Mouse (Mus musculus): ENCODE data around the gene Supt5. TPM values are rescaled to one million over a fixed set of nuclear protein-coding genes. Genes with fewer than 3 reads are reported as not detected.
A peak's percentile ranks its signal among the peaks of the same experiment; 100 is the strongest.
"Not testable (repeated sequence)": the region's sequence is repeated elsewhere in the genome, so short reads cannot be mapped to it uniquely, and the experiment has no call there.

Supt5 gene
- 73.6 and 93.3 TPM in 2 replicates for polyA plus RNA-seq (2012; ENCODE audit: insufficient read depth, low replicate concordance)

DNA sequence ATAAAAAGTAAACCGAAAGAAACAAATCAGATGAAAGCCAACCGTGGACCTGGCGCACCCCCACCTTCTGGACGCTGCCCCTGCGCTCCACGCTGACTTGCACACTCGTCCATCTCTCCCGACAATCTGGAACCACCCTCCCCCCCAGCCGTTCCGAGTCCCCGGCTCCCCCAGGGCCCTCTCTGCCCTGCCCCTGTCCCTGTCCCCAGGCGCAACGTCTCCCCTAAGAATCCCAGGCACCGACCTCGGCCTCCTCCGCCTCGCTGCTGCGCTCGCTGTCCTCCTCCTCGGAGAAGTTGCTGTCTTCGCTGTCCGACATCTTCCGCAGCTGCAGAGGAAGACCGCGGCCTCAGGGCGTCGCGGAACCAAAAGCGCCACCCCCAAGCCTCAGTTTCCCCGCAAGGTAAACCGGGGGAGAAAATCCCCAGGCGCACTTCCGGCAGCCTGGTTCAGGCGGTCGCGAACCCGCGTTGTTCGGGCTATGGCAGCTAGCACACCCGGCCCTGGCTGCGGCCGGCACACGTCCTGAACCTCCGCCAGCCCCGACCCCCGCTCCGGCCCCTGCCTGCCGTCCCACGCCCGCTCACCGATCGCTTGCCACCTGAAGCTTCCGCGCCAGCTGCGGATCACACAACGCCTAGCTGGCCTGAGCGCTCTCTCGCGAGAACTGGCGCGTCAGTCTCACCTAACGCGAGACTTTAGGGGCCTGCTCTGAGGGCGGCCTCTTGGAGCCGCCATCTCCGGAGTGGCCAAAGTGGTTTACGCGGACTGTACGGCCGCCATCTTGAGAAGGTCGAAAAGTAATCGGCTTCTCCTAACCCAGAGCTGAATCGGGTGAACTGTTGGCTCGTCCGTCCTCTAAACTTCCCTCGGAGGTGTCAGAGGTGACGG lies at the start of gene Supt5:
Gene Supt5 (minus strand): TSS at position 639 of the 891 bp plus-strand sequence.
- Histone ChIP-seq H3K27me3 (replicated peaks) (no peaks in the 10 kb centered on the region), H3K4me3 (replicated peaks) (peak within 1 kb of the TSS; percentile 99), H3K36me3 (replicated peaks; ENCODE audit: low read length) (peaks cover 25% of the 10 kb centered on the region), H3K4me1 (peaks cover 70% of the 10 kb centered on the region), H3K9me3 (no peaks in the 10 kb centered on the region)
- TF ChIP-seq GATA1 (IDR thresholded peaks at IDR 0.05; ENCODE audit: borderline replicate concordance, low read length) (no peak), FLI1 (IDR thresholded peaks at IDR 0.05; ENCODE audit: low read length) (no peak)

GRCm38 (mm10) chr7:28387384-28387783 lies 48.8 kb upstream of the Supt5 start:
- H3K27me3 ChIP-seq (replicated peaks); H3K4me3 ChIP-seq (replicated peaks); H3K9me3 ChIP-seq: not testable (repeated sequence)
- peaks cover 76% of the 10 kb centered on the region for H3K4me1 ChIP-seq
- H3K36me3 ChIP-seq (replicated peaks; ENCODE audit: low read length) = peaks cover 57% of the 10 kb centered on the region

DNA sequence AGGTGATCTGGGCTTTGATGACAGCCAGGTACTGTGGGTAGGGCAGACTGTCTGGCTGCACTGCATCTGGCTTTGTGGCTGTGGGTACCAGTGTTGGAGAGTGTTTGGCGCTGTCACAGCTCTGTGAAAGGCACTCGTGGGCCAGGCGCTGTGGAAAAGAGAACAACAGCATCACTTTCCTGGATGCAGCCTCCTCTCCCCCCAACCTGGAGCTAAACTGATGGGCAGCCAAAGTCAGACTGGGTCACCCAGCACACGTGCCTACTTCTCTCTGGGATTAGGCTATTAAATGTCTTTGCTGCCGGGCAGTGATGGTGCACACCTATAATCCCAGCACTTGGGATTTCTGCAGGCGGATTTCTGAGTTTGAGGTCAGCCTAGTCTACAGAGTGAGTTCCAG lies 48.3 kb upstream of the Supt5 start:
- Histone ChIP-seq H3K36me3 (replicated peaks; ENCODE audit: low read length) (peaks cover 57% of the 10 kb centered on the region), H3K4me1 (peaks cover 76% of the 10 kb centered on the region)
- not testable (repeated sequence) for H3K9me3 ChIP-seq; H3K27me3 ChIP-seq (replicated peaks); H3K4me3 ChIP-seq (replicated peaks)

- H3K4me1 ChIP-seq = peaks cover 76% of the 10 kb centered on the region
- no peak for TF ChIP-seq FLI1 (IDR thresholded peaks at IDR 0.05; ENCODE audit: low read length)
- no peak for TF ChIP-seq GATA1 (IDR thresholded peaks at IDR 0.05; ENCODE audit: borderline replicate concordance, low read length)
- peak overlapping the region; percentile 62 for H3K4me3 ChIP-seq (replicated peaks)
- no peaks in the 10 kb centered on the region for H3K9me3 ChIP-seq
- peaks cover 57% of the 10 kb centered on the region for H3K36me3 ChIP-seq (replicated peaks; ENCODE audit: low read length)
- H3K27me3 ChIP-seq (replicated peaks) = no peaks in the 10 kb centered on the region
Observed at GRCm38 (mm10) chr7:28386462-28386861, 47.9 kb upstream of the Supt5 start.

DNA sequence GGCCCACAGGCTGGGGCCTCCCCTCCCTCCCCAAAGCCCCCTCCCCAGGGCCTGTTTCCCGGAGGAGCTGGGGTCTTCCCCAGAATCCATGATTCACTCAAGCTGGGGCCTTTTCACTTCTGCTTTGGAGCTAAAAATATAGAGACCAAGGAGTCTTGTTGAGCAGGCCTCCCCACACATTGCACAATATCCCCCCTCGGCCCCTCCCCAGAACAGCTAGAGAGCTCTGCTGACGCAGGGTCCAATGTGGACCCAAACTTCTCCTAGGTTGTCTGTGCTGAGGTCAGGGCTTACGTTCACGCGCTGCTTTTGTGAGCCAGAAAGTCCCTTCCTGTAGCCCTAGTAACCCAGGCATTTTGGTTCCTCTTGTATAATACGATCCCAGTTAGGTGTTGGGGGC lies 47.5 kb upstream of the Supt5 start:
- no peak for TF ChIP-seq FLI1 (IDR thresholded peaks at IDR 0.05; ENCODE audit: low read length)
- TF ChIP-seq GATA1 (IDR thresholded peaks at IDR 0.05; ENCODE audit: borderline replicate concordance, low read length) = no peak
- H3K27me3 ChIP-seq (replicated peaks) = no peaks in the 10 kb centered on the region
- peak overlapping the region; percentile 62 for H3K4me3 ChIP-seq (replicated peaks)
- no peaks in the 10 kb centered on the region for H3K9me3 ChIP-seq
- H3K36me3 ChIP-seq (replicated peaks; ENCODE audit: low read length) = peaks cover 56% of the 10 kb centered on the region
- peaks cover 74% of the 10 kb centered on the region for H3K4me1 ChIP-seq

GRCm38 (mm10) chr7:28385196-28385595 lies 46.6 kb upstream of the Supt5 start:
- H3K9me3 ChIP-seq = no peaks in the 10 kb centered on the region
- no peak for TF ChIP-seq GATA1 (IDR thresholded peaks at IDR 0.05; ENCODE audit: borderline replicate concordance, low read length)
- no peaks in the 10 kb centered on the region for H3K27me3 ChIP-seq (replicated peaks)
- peaks cover 48% of the 10 kb centered on the region for H3K36me3 ChIP-seq (replicated peaks; ENCODE audit: low read length)
- no peak overlapping the region for H3K4me3 ChIP-seq (replicated peaks)
- peaks cover 73% of the 10 kb centered on the region for H3K4me1 ChIP-seq

GRCm38 (mm10) chr7:28384162-28384561 lies 45.6 kb upstream of the Supt5 start:
- peak overlapping the region; percentile 93 for H3K4me3 ChIP-seq (replicated peaks)
- no peaks in the 10 kb centered on the region for H3K9me3 ChIP-seq
- H3K27me3 ChIP-seq (replicated peaks) = no peaks in the 10 kb centered on the region
- peaks cover 39% of the 10 kb centered on the region for H3K36me3 ChIP-seq (replicated peaks; ENCODE audit: low read length)
- TF ChIP-seq FLI1 (IDR thresholded peaks at IDR 0.05; ENCODE audit: low read length) (no peak), GATA1 (IDR thresholded peaks at IDR 0.05; ENCODE audit: borderline replicate concordance, low read length) (no peak)
- H3K4me1 ChIP-seq = peaks cover 81% of the 10 kb centered on the region

DNA sequence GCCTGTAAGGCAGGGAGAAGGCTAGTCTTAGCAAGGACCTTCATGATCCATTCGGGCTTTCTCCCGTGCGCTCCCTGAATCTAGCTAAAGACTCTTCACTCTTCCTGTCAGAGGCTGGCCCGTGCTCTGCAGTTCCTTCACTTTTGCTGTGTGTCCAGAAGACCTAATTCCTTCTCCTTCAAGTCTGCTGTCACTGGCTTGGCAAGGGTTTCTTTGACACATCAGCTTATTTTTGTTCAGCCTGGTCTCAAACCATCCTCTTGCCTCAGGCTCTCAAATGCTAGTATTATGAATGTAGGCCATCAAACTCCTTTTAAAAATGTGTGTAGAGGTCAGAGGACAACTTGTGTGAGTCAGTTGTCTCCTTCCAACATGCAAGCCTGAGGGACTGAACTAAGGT lies 45.1 kb upstream of the Supt5 start:
- Histone ChIP-seq H3K36me3 (replicated peaks; ENCODE audit: low read length) (peaks cover 36% of the 10 kb centered on the region), H3K4me3 (replicated peaks) (peak overlapping the region; percentile 93), H3K4me1 (peaks cover 81% of the 10 kb centered on the region), H3K27me3 (replicated peaks) (no peaks in the 10 kb centered on the region), H3K9me3 (no peaks in the 10 kb centered on the region)
- TF ChIP-seq GATA1 (IDR thresholded peaks at IDR 0.05; ENCODE audit: borderline replicate concordance, low read length) (no peak), FLI1 (IDR thresholded peaks at IDR 0.05; ENCODE audit: low read length) (no peak)

DNA sequence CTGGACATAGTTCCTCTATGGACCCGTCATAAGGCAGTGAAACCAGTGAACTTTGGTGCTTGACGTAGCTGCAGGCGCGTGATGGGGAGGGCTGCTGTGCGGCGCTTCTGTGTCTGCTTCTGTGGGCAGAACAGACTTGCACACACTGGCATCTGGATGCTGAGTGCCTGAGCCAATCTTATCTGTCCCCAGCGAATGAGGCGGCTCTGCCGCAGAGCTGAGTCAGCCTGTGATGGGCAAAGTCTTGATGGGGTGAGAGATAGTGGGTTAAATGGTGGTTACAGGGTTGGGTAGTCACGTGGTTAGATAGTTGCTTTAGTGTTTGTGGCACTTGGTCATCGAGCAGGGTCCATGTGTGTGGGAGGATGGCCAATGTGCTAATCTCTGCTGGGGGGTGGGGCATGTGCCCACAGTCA lies 44.4 kb upstream of the Supt5 start:
- no peak for TF ChIP-seq FLI1 (IDR thresholded peaks at IDR 0.05; ENCODE audit: low read length)
- peak; percentile 89; the same call in 2 of the 3 replicates for TF ChIP-seq GATA1 (IDR thresholded peaks at IDR 0.05; ENCODE audit: borderline replicate concordance, low read length)
- peak overlapping the region; percentile 93 for H3K4me3 ChIP-seq (replicated peaks)
- peaks cover 77% of the 10 kb centered on the region for H3K4me1 ChIP-seq
- H3K27me3 ChIP-seq (replicated peaks) = no peaks in the 10 kb centered on the region
- no peaks in the 10 kb centered on the region for H3K9me3 ChIP-seq
- peaks cover 36% of the 10 kb centered on the region for H3K36me3 ChIP-seq (replicated peaks; ENCODE audit: low read length)

- Histone ChIP-seq H3K4me1 (peaks cover 80% of the 10 kb centered on the region), H3K27me3 (replicated peaks) (no peaks in the 10 kb centered on the region), H3K4me3 (replicated peaks) (peak overlapping the region; percentile 93), H3K36me3 (replicated peaks; ENCODE audit: low read length) (peaks cover 37% of the 10 kb centered on the region), H3K9me3 (no peaks in the 10 kb centered on the region)
- TF ChIP-seq FLI1 (IDR thresholded peaks at IDR 0.05; ENCODE audit: low read length) (no peak), GATA1 (IDR thresholded peaks at IDR 0.05; ENCODE audit: borderline replicate concordance, low read length) (no peak)
Observed at GRCm38 (mm10) chr7:28382347-28382951, 43.9 kb upstream of the Supt5 start.

Data from megakaryocyte, embryonic 14.5 days (primary cell).